ENCODE assay signal across 12 mouse cellular contexts in genomic region chr19:15904734-15905133, GRCm38 (mm10). TPM values are rescaled to one million over a fixed set of nuclear protein-coding genes. Genes with fewer than 3 reads are reported as not detected.
DNase-seq lines count a peak whose midpoint lies in the region; ATAC-seq and TF ChIP-seq lines count a peak whose summit lies in the region.
"Had no signal": no experiment of that assay in that cellular context is flagged by ENCODE, and none has a peak within 500 bp of the region (broad histone marks: within the 10 kb centered on the region; RNA-seq: fewer than 3 reads in every experiment).

No protein-coding gene starts in this region.

- intact Hi-C loops in heart, postnatal 36 days (cut with DNase I): no loop called here
- intact Hi-C loops in left cerebral cortex, postnatal 25 days (cut with DNase I): no loop called here

- H3K27me3 ChIP-seq in lung, postnatal 0 days (replicated peaks; ENCODE audit: insufficient read depth, low read length): no peaks in the 10 kb centered on the region
- H3K27me3 ChIP-seq in thymus, adult 2 months (ENCODE audit: control insufficient read depth, insufficient read depth, low read length): no peaks in the 10 kb centered on the region
- H3K27me3 ChIP-seq: limb, embryonic 12.5 days; midbrain, embryonic 12.5 days had no signal

- no peaks in the 10 kb centered on the region; the same call in 1 of the 2 replicates for H3K36me3 ChIP-seq in lung, postnatal 0 days (ENCODE audit: insufficient read depth, low read length)
- peaks cover 21% of the 10 kb centered on the region; the same call in 1 of the 2 replicates for H3K36me3 ChIP-seq in thymus, adult 2 months (ENCODE audit: control insufficient read depth, insufficient read depth, low read length)

- no peaks in the 10 kb centered on the region for H3K4me1 ChIP-seq in lung, postnatal 0 days (ENCODE audit: insufficient read depth, low read depth, low read length)
- no peaks in the 10 kb centered on the region for H3K4me1 ChIP-seq in thymus, adult 2 months (replicated peaks; ENCODE audit: control insufficient read depth, insufficient read depth, low read length)

- no peak overlapping the region for H3K4me3 ChIP-seq in lung, postnatal 0 days (ENCODE audit: low read depth, low read length)
- H3K4me3 ChIP-seq in thymus, adult 2 months (ENCODE audit: control insufficient read depth, insufficient read depth, low read length): no peak overlapping the region
- H3K4me3 ChIP-seq: limb, embryonic 12.5 days; midbrain, embryonic 12.5 days had no signal

- no peak for TF ChIP-seq POLR2A in thymus, adult 2 months (IDR thresholded peaks at IDR 0.05; ENCODE audit: control insufficient read depth, extremely low read depth, insufficient read depth, low read length, poor library complexity)

- no peak overlapping the region for H3K27ac ChIP-seq in lung, postnatal 0 days (ENCODE audit: low read length)
- H3K27ac ChIP-seq in thymus, adult 2 months (ENCODE audit: control insufficient read depth, insufficient read depth, low read length): no peak overlapping the region
- H3K27ac ChIP-seq: hindbrain, embryonic 14.5 days; limb, embryonic 12.5 days had no signal

- no peak overlapping the region for H3K9ac ChIP-seq in lung, postnatal 0 days (replicated peaks; ENCODE audit: low read depth)
- H3K9ac ChIP-seq: hindbrain, embryonic 14.5 days; limb, embryonic 12.5 days; midbrain, embryonic 12.5 days had no signal

- no peak for TF ChIP-seq CTCF in lung, postnatal 0 days (IDR thresholded peaks at IDR 0.05)
- TF ChIP-seq CTCF in thymus, adult 2 months (IDR thresholded peaks at IDR 0.05; ENCODE audit: borderline replicate concordance, control insufficient read depth, extremely low read depth, insufficient read depth, low read length, poor library complexity): no peak

- WGBS in lung, postnatal 0 days: 73% methylated on average over 4 of the region's 4 CpGs
- WGBS in thymus, adult 2 months: 90% methylated on average over 4 of the region's 4 CpGs

- peak; percentile 65 for ATAC-seq in lung, postnatal 0 days

- no peak overlapping the region for H3K4me2 ChIP-seq in lung, postnatal 0 days (replicated peaks; ENCODE audit: low read depth, low read length)
- H3K4me2 ChIP-seq: limb, embryonic 12.5 days had no signal

- DNase-seq in heart, adult 18-20 months: peak; percentile 24 to 48
- no peak for DNase-seq in heart, postnatal 36 days
- peak; percentile 74 for DNase-seq in lung, postnatal 0 days (ENCODE audit: low spot score)
- DNase-seq in lung, postnatal 14 days: no peak
- peak; percentile 46 to 79 for DNase-seq in kidney, postnatal 25 days
- DNase-seq in yolk sac, embryonic 10.5 days (ENCODE audit: low spot score): peak; percentile 83
- DNase-seq in left cerebral cortex, postnatal 25 days (ENCODE audit: low spot score in 2 of 2): no peak
- no peak for DNase-seq in thymus, adult 2 months
- DNase-seq: thymus, postnatal 14 days had no signal

- TF ChIP-seq EP300 in lung, postnatal 0 days (IDR thresholded peaks at IDR 0.05): no peak

- H3K9me3 ChIP-seq in lung, postnatal 0 days (ENCODE audit: low read length): no peaks in the 10 kb centered on the region
- H3K9me3 ChIP-seq: limb, embryonic 12.5 days; midbrain, embryonic 12.5 days had no signal

RNA-seq across cellular contexts. Expression of gene Psat1, which starts 42.4 kb away (rescaled TPM):
- total RNA-seq in heart, adult 18-20 months (2021): 1 to 10 TPM; 3.7 to 4.2 TPM
- 1 to 10 TPM; 4.2 to 6.2 TPM for total RNA-seq in heart, postnatal 36 days (2021)
- polyA plus RNA-seq in lung, postnatal 0 days (2015; fragmentation: Nextera tagmentation; extraction: Ambion mirVana): 35.2 and 47.8 TPM in 2 replicates
- 100 to 1,000 TPM; 110 to 116 TPM for total RNA-seq in left cerebral cortex, postnatal 25 days (2021)
- polyA plus RNA-seq in thymus, adult 2 months (2012; rRNA removed): 31.9 and 33.2 TPM in 2 replicates

Comparison
In these comparisons a context has a peak if more than half of its experiments do, and no peak if none do; other contexts are left out.
1. DNase-seq: peak in heart, adult 18-20 months (2 of 2), lung, postnatal 0 days (single experiment), kidney, postnatal 25 days (2 of 2) and yolk sac, embryonic 10.5 days (single experiment); none in heart, postnatal 36 days (0 of 2), lung, postnatal 14 days (single experiment), left cerebral cortex, postnatal 25 days (0 of 2) and thymus, adult 2 months (single experiment).
2. RNA of gene Psat1, which starts 42.4 kb away (total RNA-seq): 110 to 116 TPM in left cerebral cortex, postnatal 25 days; 4.2 to 6.2 TPM in heart, postnatal 36 days and 3.7 to 4.2 TPM in heart, adult 18-20 months; every median in the first group is over 10 times any median in the second.